Mouse (Mus musculus): ENCODE results near the gene Slc6a5. TPM values are rescaled to one million over a fixed set of nuclear protein-coding genes. Genes with fewer than 3 reads are reported as not detected.

Gene Slc6a5
- total RNA-seq, 4 experiments from 2014 or later = 0.09 to 0.15 (median 0.14) TPM; not detected in 1

GRCm38 (mm10) chr7:49975441-49976121, 65.6 kb downstream of the Slc6a5 start:
- peak; percentile 10 to 39 for DNase-seq (ENCODE audit: low spot score in 2 of 2)

DNA sequence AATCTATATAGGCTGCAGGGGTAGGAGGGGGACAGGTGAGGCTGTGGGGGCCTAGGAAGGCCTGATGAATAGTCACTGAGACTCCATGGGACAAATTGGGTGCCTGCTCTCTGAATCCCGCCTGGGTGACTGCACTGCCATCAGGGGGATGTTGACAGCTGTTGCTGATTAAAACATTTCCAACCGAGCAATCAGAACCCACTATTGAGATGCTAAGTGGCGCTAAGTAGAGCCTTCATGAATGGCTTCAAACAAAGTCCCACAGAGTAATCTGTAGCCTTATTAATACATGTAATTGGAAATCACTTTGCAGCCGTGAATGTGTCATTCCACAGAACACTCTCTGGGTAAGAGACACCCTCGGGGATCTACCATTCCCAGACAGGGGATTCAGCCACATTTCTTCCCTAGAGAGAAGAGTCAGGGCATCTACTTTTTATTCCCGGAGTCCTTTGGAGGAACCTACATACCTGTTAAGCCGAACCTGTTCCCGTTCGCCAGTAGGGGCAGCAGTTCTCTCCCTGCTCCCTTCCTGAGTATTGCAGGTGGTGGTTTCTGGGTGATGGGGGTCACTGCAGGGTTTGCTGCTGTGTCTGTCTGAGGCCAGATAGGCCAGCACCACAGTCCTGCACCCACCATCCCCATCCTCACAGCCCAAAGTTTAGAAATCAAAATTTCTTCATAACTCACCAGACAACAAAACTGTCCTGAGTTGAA, 71.7 kb downstream of the Slc6a5 start:
- DNase-seq (ENCODE audit: low spot score in 2 of 2) = no peak

- no peak for DNase-seq (ENCODE audit: low spot score in 2 of 2)
Observed at GRCm38 (mm10) chr7:49984698-49985097, 74.8 kb downstream of the Slc6a5 start.

- no peak for DNase-seq (ENCODE audit: low spot score in 2 of 2)
Observed at GRCm38 (mm10) chr7:49985947-49986346, 76.0 kb downstream of the Slc6a5 start.

DNA sequence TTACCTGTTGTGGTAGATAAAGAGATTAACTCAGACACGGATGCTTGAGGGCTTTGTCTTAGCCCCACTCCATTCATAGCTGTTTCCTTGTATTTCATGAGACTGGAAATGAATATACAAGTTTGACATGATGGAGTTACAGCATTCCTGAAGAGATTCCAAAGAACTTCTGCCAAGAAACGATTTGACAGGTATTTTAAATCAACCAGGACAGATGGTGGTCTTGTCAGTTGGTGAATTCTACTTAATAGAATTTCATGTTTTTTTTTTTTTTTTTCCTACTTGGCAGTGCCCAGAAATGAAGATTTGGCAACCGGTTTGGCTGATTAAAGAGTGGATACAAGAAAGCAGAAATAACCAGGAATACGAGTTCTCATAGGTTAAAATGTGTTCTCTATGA, 89.4 kb downstream of the Slc6a5 start:
- no peak for DNase-seq (ENCODE audit: low spot score in 2 of 2)

DNA sequence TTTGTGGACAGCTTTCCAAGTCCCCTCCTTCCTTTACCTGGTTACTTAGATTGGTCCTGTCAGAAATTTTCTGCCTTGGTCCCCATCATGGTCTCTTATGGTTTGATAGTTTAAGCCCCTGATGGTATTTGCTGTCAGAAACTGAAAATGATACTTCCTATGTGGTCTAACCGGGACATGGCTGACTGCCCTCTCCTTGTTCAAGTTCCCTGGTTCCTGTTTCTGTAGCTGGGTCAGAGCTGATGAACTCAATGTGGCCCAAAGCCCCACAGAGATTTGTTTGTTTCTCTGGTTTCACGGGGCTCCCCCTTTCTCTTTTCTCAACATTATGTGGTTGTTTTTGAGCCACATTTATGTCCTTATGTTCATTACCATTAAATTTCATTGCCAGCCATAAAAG, 95.3 kb downstream of the Slc6a5 start:
- DNase-seq (ENCODE audit: low spot score in 2 of 2) = no peak

Other genes starting within 250 kb of the Slc6a5 start
- 10 to 100 TPM; 15.7 to 19.3 (median 16.5) TPM for gene Htatip2, start 151.0 kb upstream of the Slc6a5 start, total RNA-seq (2022)
- 10 to 100 TPM; 27.8 to 37.7 (median 30.8) TPM for gene Prmt3, start 131.8 kb upstream of the Slc6a5 start, total RNA-seq (2022)
- gene Nell1, start 64.7 kb downstream of the Slc6a5 start, total RNA-seq (2022) = 10 to 100 TPM; 60.2 to 67.6 (median 63.0) TPM

Data from left cerebral cortex, adult 8-10 months (tissue).